Mouse (Mus musculus): ENCODE results near the gene Majin.

GRCm38 (mm10) chr19:6230411-6230810 lies 46.2 kb downstream of the Majin start:
- TF ChIP-seq GATA1 (IDR thresholded peaks at IDR 0.05; ENCODE audit: borderline replicate concordance, low read length) = no peak
- TF ChIP-seq FLI1 (IDR thresholded peaks at IDR 0.05; ENCODE audit: low read length) = no peak

Data from megakaryocyte, embryonic 14.5 days (primary cell).